Mouse (Mus musculus) heart, adult 18-20 months (tissue): ENCODE data around the gene Tctex1d4. TPM values are rescaled to one million over a fixed set of nuclear protein-coding genes. Genes with fewer than 3 reads are reported as not detected.

Experiments used
- DNase-seq, 2 experiments: peaks; one replicate each; pipeline ENCODE4 v3.0.0; 2021 to 2022; ENCODE audit warnings: mixed read lengths in 1 of 2
- total RNA-seq, 2 experiments: library from RNA; stranded (reverse); gene quantifications; 2 replicates each; pipeline ENCODE4 v1.2.3; 2021

Tctex1d4 gene
- total RNA-seq, 2 experiments from 2014 or later: 0.64 TPM; not detected in 1

DNA sequence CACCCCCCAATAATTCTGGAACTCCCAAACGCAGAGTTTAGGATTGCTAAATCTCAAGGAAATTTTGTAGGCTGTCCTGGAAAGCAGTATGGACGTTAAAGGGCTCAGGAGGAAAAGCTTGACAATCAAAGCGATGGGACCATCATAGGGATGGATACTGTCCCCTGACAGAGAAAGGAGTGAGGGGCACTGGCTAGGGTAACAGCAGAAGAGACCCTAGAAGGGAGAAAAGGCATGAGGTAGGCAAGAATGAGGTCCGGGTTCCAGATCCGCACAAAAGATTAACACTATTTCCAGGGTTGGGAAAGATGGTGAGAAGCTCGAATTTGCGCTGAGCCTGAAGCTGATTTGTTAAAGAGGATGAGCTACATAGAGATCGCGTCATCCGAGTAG, 6.5 kb upstream of the Tctex1d4 start:
- DNase-seq: no peak

DNA sequence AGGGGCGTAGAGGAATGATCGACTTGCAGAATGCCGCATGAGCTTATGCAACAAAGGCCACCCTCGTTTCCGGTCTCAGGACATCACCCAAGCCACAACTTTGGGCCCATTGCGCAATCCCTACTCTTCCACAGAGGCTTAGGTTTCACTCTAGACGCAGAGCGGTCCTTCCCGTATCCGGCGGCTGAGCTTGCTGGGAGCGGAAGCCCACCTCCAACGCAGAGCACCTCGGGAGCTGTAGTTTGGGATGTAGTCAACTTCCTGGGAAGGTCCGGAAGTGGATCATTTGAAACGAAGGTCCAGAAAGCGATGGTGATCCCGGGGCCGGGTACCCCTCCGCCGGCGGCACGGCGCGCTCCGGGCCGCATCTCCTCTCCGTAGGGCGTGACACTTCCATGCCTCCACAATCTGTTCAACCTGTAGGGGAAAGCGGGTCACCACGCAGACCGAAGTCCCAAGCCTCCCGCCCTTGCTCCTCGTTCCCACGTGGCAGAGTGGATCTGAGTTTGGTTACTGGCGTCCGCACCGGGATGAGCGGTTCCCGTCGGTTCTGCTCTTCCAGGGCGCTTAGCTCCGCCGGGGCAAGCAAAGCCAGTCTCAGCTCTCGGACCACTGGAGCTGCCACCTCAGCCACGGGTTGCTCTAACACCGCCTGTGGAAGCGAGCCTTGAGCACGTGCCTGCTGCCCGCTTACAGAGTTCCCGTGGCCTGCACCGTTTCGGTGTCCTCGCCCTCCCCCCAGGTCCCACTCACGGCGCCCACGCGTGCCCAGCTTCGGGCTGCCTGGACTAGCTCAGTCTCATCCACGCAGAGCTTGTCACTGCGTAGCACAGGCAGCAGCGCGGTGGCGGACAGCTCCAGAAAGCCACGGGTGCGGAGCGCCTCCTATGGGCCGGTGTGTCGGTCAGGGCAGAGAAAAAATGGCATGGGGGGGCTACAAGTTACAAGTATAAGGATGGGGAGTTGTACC, 5.9 kb upstream of the Tctex1d4 start:
- peak; percentile 97 to 99 for DNase-seq

DNA sequence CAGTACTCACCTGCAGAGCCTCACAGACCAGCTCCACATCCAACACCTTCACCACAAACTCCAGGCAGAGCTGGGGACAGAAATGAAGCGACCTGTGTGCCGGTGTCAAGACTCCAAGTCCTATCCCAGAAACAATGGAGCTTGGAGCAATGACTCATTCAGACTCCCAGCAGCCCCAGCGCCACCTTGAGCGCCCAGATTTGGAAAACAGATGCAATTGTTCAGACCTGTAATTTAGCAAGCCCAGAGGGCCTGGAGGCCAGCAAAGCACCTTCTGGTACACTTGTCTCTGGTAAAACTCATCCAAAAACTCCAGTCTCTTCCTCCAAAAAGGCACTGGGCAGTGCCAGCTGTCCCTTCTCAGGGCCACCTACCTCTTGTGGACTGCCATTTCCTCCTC, 4.4 kb upstream of the Tctex1d4 start:
- DNase-seq: peak in 1 of 2 experiments; percentile 39

- DNase-seq: no peak
Observed at GRCm38 (mm10) chr4:117123546-117124217, 2.9 kb upstream of the Tctex1d4 start.

DNA sequence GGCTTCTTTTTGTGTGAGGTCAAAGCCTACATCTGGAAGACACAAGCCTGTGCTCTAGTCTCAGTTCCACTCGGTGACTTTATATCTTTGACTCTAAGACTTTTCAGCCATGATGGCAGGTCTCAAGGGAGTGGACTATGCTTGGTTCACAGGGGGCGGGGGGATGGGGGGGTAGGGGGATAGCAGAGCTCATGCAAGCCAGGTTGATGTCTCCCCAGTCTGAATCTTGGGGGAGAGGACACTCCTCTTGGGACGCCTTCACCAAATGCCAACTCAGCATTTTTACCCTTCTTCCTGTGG, 2.4 kb upstream of the Tctex1d4 start:
- no peak for DNase-seq

- peak; percentile 71 to 77 for DNase-seq
Observed at GRCm38 (mm10) chr4:117124518-117125347, 1.9 kb upstream of the Tctex1d4 start.

GRCm38 (mm10) chr4:117125348-117125909, 1.2 kb upstream of the Tctex1d4 start, which contains the start of gene Btbd19:
Btbd19 (minus strand) TSS chr4:117125725.
- peak; percentile 86 to 89 for DNase-seq

- DNase-seq: peak; percentile 87 to 96
Observed at GRCm38 (mm10) chr4:117125910-117126674, 502 bp upstream of the Tctex1d4 start.

DNA sequence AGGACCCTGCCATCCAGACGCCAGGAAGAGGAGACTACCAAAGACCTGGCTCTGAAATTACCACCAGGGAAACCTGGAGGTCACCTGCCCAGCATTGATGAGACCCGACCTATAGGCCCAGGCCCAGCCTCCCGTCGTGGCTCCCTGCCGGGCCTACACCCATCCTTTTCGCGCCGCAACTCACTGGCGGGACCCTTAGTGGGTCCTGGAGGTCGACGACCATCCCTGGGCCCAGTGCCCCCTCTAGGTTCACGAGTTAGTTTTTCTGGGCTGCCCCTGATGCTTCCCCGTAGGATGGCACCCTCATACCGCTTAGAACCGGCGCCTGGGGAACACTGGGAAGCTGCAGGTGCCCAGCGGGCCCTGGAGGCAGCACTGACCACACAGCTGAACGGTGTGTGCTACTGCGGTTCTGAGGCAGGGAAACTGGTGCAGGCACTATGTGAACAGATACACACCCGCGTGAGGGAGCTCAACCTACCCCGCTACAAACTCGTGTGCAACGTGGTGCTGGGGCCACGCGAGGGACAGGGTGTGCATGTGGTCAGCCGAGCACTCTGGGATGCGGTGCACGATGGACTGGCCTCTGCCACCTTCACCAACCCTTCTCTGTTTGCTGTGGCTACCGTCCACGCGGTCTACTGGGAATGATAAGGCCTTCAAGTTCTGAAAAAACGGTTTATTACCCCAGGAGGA, 1.5 kb downstream of the Tctex1d4 start:
- no peak for DNase-seq

DNA sequence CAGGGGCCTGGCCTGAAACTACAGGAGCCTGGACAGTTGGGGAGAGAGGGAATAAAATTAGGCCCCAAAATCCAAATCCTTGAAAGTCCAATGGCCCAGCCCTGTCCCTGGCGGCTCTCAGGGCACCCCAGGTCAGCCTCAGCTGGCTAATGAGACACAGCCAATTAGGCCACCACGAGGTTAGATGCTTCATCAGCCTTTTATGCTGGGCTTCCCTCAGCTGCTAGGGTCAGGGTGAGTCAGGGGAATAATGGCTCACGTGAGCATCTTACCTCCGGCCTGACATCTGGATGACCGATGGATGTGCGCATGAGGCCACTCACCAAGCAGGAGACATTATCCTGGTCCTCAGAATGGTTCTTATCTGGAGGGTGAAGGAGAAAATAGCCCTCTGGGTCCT, 4.2 kb downstream of the Tctex1d4 start:
- no peak for DNase-seq

GRCm38 (mm10) chr4:117131198-117131597, 4.6 kb downstream of the Tctex1d4 start:
- no peak for DNase-seq

- DNase-seq: no peak
Observed at GRCm38 (mm10) chr4:117131890-117132793, 5.5 kb downstream of the Tctex1d4 start.

- no peak for DNase-seq
Observed at GRCm38 (mm10) chr4:117132794-117133143, 6.2 kb downstream of the Tctex1d4 start.

- DNase-seq: peak in 1 of 2 experiments; percentile 28
Observed at GRCm38 (mm10) chr4:117133366-117133796, 6.8 kb downstream of the Tctex1d4 start.

GRCm38 (mm10) chr4:117133817-117134600, 7.4 kb downstream of the Tctex1d4 start, which contains the start of gene Plk3:
Plk3 (minus strand) TSS chr4:117133963.
- DNase-seq: peak; percentile 98 to 99

GRCm38 (mm10) chr4:117134601-117134995, 8.0 kb downstream of the Tctex1d4 start:
- no peak for DNase-seq

DNA sequence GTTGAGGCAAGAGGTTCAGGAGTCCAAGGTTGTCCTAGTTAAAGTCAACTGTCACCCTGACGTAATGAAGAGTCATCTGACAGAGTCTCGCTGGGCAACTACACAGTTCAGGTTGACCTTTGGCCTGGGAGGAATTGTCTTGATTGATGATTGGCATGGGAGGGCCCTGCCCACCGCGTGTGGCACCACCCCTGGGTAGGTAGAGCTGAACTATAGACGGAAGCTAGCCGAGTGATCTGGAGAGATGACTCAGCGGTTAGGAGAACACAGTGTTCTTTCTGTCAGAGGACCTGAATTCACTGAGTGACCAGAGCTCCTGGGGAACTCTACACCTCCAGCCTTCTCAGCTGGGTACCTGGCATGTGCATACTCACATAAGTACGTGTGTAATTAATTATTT, 9.4 kb downstream of the Tctex1d4 start:
- DNase-seq: no peak
